ENCODE assay signal across 11 mouse cellular contexts in genomic region chr15:83142861-83143260, GRCm38 (mm10). TPM values are rescaled to one million over a fixed set of nuclear protein-coding genes. Genes with fewer than 3 reads are reported as not detected.
DNase-seq lines count a peak whose midpoint lies in the region; ATAC-seq and TF ChIP-seq lines count a peak whose summit lies in the region.
"Had no signal": no experiment of that assay in that cellular context is flagged by ENCODE, and none has a peak within 500 bp of the region (broad histone marks: within the 10 kb centered on the region; RNA-seq: fewer than 3 reads in every experiment).

No protein-coding gene starts in this region.

- no peak overlapping the region for H3K4me2 ChIP-seq in heart, postnatal 0 days (ENCODE audit: low read depth, low read length)
- no peak overlapping the region for H3K4me2 ChIP-seq in lung, postnatal 0 days (replicated peaks; ENCODE audit: low read depth, low read length)
- H3K4me2 ChIP-seq in neural tube, embryonic 15.5 days = no peak overlapping the region
- H3K4me2 ChIP-seq: kidney, embryonic 15.5 days had no signal

- WGBS in heart, postnatal 0 days = 43% methylated on average over 5 of the region's 5 CpGs
- WGBS in lung, postnatal 0 days = 23% methylated on average over 5 of the region's 5 CpGs
- WGBS in neural tube, embryonic 15.5 days = 39% methylated on average over 5 of the region's 5 CpGs

- intact Hi-C loops in heart, postnatal 14 days (cut with DNase I) = no loop called here

- no peak for DNase-seq in heart, postnatal 0 days (ENCODE audit: low spot score)
- no peak for DNase-seq in heart, postnatal 14 days
- DNase-seq in lung, postnatal 0 days (ENCODE audit: low spot score) = peak; percentile 40
- no peak for DNase-seq in lung, postnatal 10 days
- DNase-seq in brain, embryonic 14.5 days (ENCODE audit: low read depth) = peak; percentile 50
- no peak for DNase-seq in cerebellum, postnatal 25 days
- DNase-seq: heart, adult 2 months; liver, postnatal 0 days had no signal

- peaks cover 8% of the 10 kb centered on the region for H3K4me1 ChIP-seq in heart, postnatal 0 days (ENCODE audit: control insufficient read depth, insufficient read depth)
- no peaks in the 10 kb centered on the region; the same call in 1 of the 2 replicates for H3K4me1 ChIP-seq in lung, postnatal 0 days (ENCODE audit: insufficient read depth, low read depth, low read length)
- peaks cover 46% of the 10 kb centered on the region for H3K4me1 ChIP-seq in neural tube, embryonic 15.5 days

- no peak overlapping the region for H3K9ac ChIP-seq in heart, postnatal 0 days (replicated peaks; ENCODE audit: low read depth, low read length)
- H3K9ac ChIP-seq in lung, postnatal 0 days (replicated peaks; ENCODE audit: low read depth) = no peak overlapping the region
- no peak overlapping the region for H3K9ac ChIP-seq in neural tube, embryonic 15.5 days (replicated peaks)
- H3K9ac ChIP-seq: kidney, embryonic 15.5 days; liver, postnatal 0 days had no signal

- TF ChIP-seq POLR2A in brain, embryonic 14.5 days (IDR thresholded peaks at IDR 0.05; ENCODE audit: borderline replicate concordance, extremely low read depth, insufficient read depth, insufficient read length, poor library complexity, severe bottlenecking) = no peak

- H3K27ac ChIP-seq in heart, postnatal 0 days (ENCODE audit: low read depth) = 0 out of 2 replicates have a peak overlapping the region, but pooled peaks have one; percentile 25
- H3K27ac ChIP-seq in lung, postnatal 0 days (ENCODE audit: low read length) = peak overlapping the region; percentile 10; the same call in 1 of the 2 replicates
- H3K27ac ChIP-seq in neural tube, embryonic 15.5 days (replicated peaks) = peak overlapping the region; percentile 19; the same call in 1 of the 2 replicates
- H3K27ac ChIP-seq: heart, adult 2 months; kidney, embryonic 15.5 days had no signal

- H3K27me3 ChIP-seq in heart, postnatal 0 days (ENCODE audit: control insufficient read depth, insufficient read depth, low read length) = no peaks in the 10 kb centered on the region
- no peaks in the 10 kb centered on the region for H3K27me3 ChIP-seq in lung, postnatal 0 days (replicated peaks; ENCODE audit: insufficient read depth, low read length)
- H3K27me3 ChIP-seq in neural tube, embryonic 15.5 days (replicated peaks) = no peaks in the 10 kb centered on the region
- H3K27me3 ChIP-seq: kidney, embryonic 15.5 days had no signal

- H3K4me3 ChIP-seq in heart, postnatal 0 days (ENCODE audit: low read depth, low read length) = no peak overlapping the region
- no peak overlapping the region for H3K4me3 ChIP-seq in lung, postnatal 0 days (ENCODE audit: low read depth, low read length)
- no peak overlapping the region for H3K4me3 ChIP-seq in neural tube, embryonic 15.5 days (replicated peaks)
- H3K4me3 ChIP-seq: heart, adult 2 months; kidney, embryonic 15.5 days had no signal

- H3K36me3 ChIP-seq in heart, postnatal 0 days (replicated peaks; ENCODE audit: control insufficient read depth, insufficient read depth, low read length) = peaks cover 25% of the 10 kb centered on the region
- peaks cover 4% of the 10 kb centered on the region; the same call in 1 of the 2 replicates for H3K36me3 ChIP-seq in lung, postnatal 0 days (ENCODE audit: insufficient read depth, low read length)
- H3K36me3 ChIP-seq in neural tube, embryonic 15.5 days = peaks cover 19% of the 10 kb centered on the region

- TF ChIP-seq CTCF in heart, postnatal 0 days (IDR thresholded peaks at IDR 0.05; ENCODE audit: low read depth) = no peak
- no peak for TF ChIP-seq CTCF in lung, postnatal 0 days (IDR thresholded peaks at IDR 0.05)
- no peak for TF ChIP-seq CTCF in brain, embryonic 14.5 days (IDR thresholded peaks at IDR 0.05; ENCODE audit: borderline replicate concordance, extremely low read depth, insufficient read depth, insufficient read length)

- H3K9me3 ChIP-seq in heart, postnatal 0 days (replicated peaks; ENCODE audit: control insufficient read depth, low read length) = no peaks in the 10 kb centered on the region
- H3K9me3 ChIP-seq in lung, postnatal 0 days (ENCODE audit: low read length) = no peaks in the 10 kb centered on the region
- H3K9me3 ChIP-seq in neural tube, embryonic 15.5 days (replicated peaks) = no peaks in the 10 kb centered on the region
- H3K9me3 ChIP-seq: kidney, embryonic 15.5 days had no signal

- TF ChIP-seq EP300 in heart, postnatal 0 days (IDR thresholded peaks at IDR 0.05; ENCODE audit: low read depth) = no peak
- TF ChIP-seq EP300 in lung, postnatal 0 days (IDR thresholded peaks at IDR 0.05) = no peak

- no peak for ATAC-seq in heart, postnatal 0 days (ENCODE audit: insufficient read depth, low read depth)
- peak; percentile 52 for ATAC-seq in lung, postnatal 0 days
- ATAC-seq in neural tube, embryonic 15.5 days (ENCODE audit: low FRiP score) = no peak
- no peak for ATAC-seq in megakaryocyte-erythroid progenitor cell, adult 5-6 weeks (replicated peaks; ENCODE audit: low FRiP score, low TSS enrichment, poor library complexity, severe bottlenecking)
- ATAC-seq: liver, postnatal 0 days had no signal

RNA-seq across cellular contexts. Expression of gene Poldip3, which starts 6.3 kb away (rescaled TPM):
- 60.4 and 63.6 TPM in 2 replicates for total RNA-seq in heart, postnatal 0 days (2014; rRNA removed; ENCODE audit: low replicate concordance)
- polyA plus RNA-seq in heart, postnatal 0 days (2015; fragmentation: Nextera tagmentation; extraction: Ambion mirVana) = 36.4 and 38.3 TPM in 2 replicates
- total RNA-seq in heart, postnatal 14 days (2021) = 10 to 100 TPM; 34.4 to 41.1 TPM
- 77.0 and 78.8 TPM in 2 replicates for polyA plus RNA-seq in lung, postnatal 0 days (2015; fragmentation: Nextera tagmentation; extraction: Ambion mirVana)
- polyA plus RNA-seq in brain, embryonic 14.5 days (2012; rRNA removed) = 92.9 and 101 TPM in 2 replicates
- polyA plus RNA-seq in neural tube, embryonic 15.5 days (2015; fragmentation: Nextera tagmentation; extraction: Ambion mirVana) = 127 and 134 TPM in 2 replicates
- 59.0 and 76.4 TPM in 2 replicates for total RNA-seq in megakaryocyte-erythroid progenitor cell, adult 5-6 weeks (2014; fragmentation: Nextera tagmentation)
- total RNA-seq in megakaryocyte-erythroid progenitor cell, adult 5-6 weeks (2017) = 65.4 and 92.3 TPM in 2 replicates

RNA-seq across cellular contexts. Expression of gene Rrp7a, which starts 20.3 kb away (rescaled TPM):
- total RNA-seq in heart, postnatal 0 days (2014; rRNA removed; ENCODE audit: low replicate concordance) = 116 and 121 TPM in 2 replicates
- 24.6 and 26.2 TPM in 2 replicates for polyA plus RNA-seq in heart, postnatal 0 days (2015; fragmentation: Nextera tagmentation; extraction: Ambion mirVana)
- 10 to 100 TPM; 38.6 to 44.8 TPM for total RNA-seq in heart, postnatal 14 days (2021)
- polyA plus RNA-seq in lung, postnatal 0 days (2015; fragmentation: Nextera tagmentation; extraction: Ambion mirVana) = 38.2 and 40.2 TPM in 2 replicates
- polyA plus RNA-seq in brain, embryonic 14.5 days (2012; rRNA removed) = 106 and 111 TPM in 2 replicates
- 77.4 and 81.1 TPM in 2 replicates for polyA plus RNA-seq in neural tube, embryonic 15.5 days (2015; fragmentation: Nextera tagmentation; extraction: Ambion mirVana)
- 30.4 and 53.1 TPM in 2 replicates for total RNA-seq in megakaryocyte-erythroid progenitor cell, adult 5-6 weeks (2014; fragmentation: Nextera tagmentation)
- 107 and 139 TPM in 2 replicates for total RNA-seq in megakaryocyte-erythroid progenitor cell, adult 5-6 weeks (2017)

RNA-seq across cellular contexts. Expression of gene Cyb5r3, which starts 29.5 kb away (rescaled TPM):
- total RNA-seq in heart, postnatal 0 days (2014; rRNA removed; ENCODE audit: low replicate concordance) = 125 and 166 TPM in 2 replicates
- polyA plus RNA-seq in heart, postnatal 0 days (2015; fragmentation: Nextera tagmentation; extraction: Ambion mirVana) = 113 and 117 TPM in 2 replicates
- 100 to 1,000 TPM in 1 of 2 experiments, 10 to 100 TPM in 1; 97.2 to 109 TPM for total RNA-seq in heart, postnatal 14 days (2021)
- 170 and 183 TPM in 2 replicates for polyA plus RNA-seq in lung, postnatal 0 days (2015; fragmentation: Nextera tagmentation; extraction: Ambion mirVana)
- polyA plus RNA-seq in brain, embryonic 14.5 days (2012; rRNA removed) = 49.4 and 85.4 TPM in 2 replicates
- 112 and 128 TPM in 2 replicates for polyA plus RNA-seq in neural tube, embryonic 15.5 days (2015; fragmentation: Nextera tagmentation; extraction: Ambion mirVana)
- total RNA-seq in megakaryocyte-erythroid progenitor cell, adult 5-6 weeks (2014; fragmentation: Nextera tagmentation) = 89.4 and 102 TPM in 2 replicates
- 33.0 and 55.6 TPM in 2 replicates for total RNA-seq in megakaryocyte-erythroid progenitor cell, adult 5-6 weeks (2017)

RNA-seq across cellular contexts. Expression of gene Serhl, which starts 53.6 kb away (rescaled TPM):
- total RNA-seq in heart, postnatal 0 days (2014; rRNA removed; ENCODE audit: low replicate concordance) = 80.4 and 110 TPM in 2 replicates
- 81.6 and 84.0 TPM in 2 replicates for polyA plus RNA-seq in heart, postnatal 0 days (2015; fragmentation: Nextera tagmentation; extraction: Ambion mirVana)
- 10 to 100 TPM; 48.1 to 49.4 TPM for total RNA-seq in heart, postnatal 14 days (2021)
- polyA plus RNA-seq in lung, postnatal 0 days (2015; fragmentation: Nextera tagmentation; extraction: Ambion mirVana) = 50.9 and 53.9 TPM in 2 replicates
- 7.6 and 15.0 TPM in 2 replicates for polyA plus RNA-seq in brain, embryonic 14.5 days (2012; rRNA removed)
- polyA plus RNA-seq in neural tube, embryonic 15.5 days (2015; fragmentation: Nextera tagmentation; extraction: Ambion mirVana) = 30.9 and 42.9 TPM in 2 replicates
- 46.0 and 51.6 TPM in 2 replicates for total RNA-seq in megakaryocyte-erythroid progenitor cell, adult 5-6 weeks (2014; fragmentation: Nextera tagmentation)
- total RNA-seq in megakaryocyte-erythroid progenitor cell, adult 5-6 weeks (2017) = 32.0 and 45.4 TPM in 2 replicates

Comparison
In these comparisons a context has a peak if more than half of its experiments do, and no peak if none do; other contexts are left out.
1. DNase-seq: peak in lung, postnatal 0 days (single experiment) and brain, embryonic 14.5 days (single experiment); none in heart, postnatal 0 days (single experiment), heart, postnatal 14 days (0 of 2), lung, postnatal 10 days (single experiment) and cerebellum, postnatal 25 days (0 of 2).
2. Peak in every context shown above with its lines, with median percentiles within 50 percentile points of each other: H3K27ac ChIP-seq.